Comparison of ENCODE assay signal across 13 mouse cellular contexts in genomic region chr2:163909604-163910003, GRCm38 (mm10). TPM values are rescaled to one million over a fixed set of nuclear protein-coding genes. Genes with fewer than 3 reads are reported as not detected.
DNase-seq lines count a peak whose midpoint lies in the region.
"Had no signal": no experiment of that assay in that cellular context is flagged by ENCODE, and none has a peak within 500 bp of the region (broad histone marks: within the 10 kb centered on the region; RNA-seq: fewer than 3 reads in every experiment).

No protein-coding gene starts in this region.

- peak; percentile 38 for DNase-seq in adrenal gland, postnatal 25 days
- no peak for DNase-seq in adrenal gland, postnatal 14 days
- DNase-seq in cerebellum, adult 9-10 months, result peak; percentile 20
- no peak for DNase-seq in cerebellum, adult 8-10 months
- no peak for DNase-seq in lung, postnatal 4 days
- DNase-seq: adrenal gland, postnatal 10 days; cerebellum, adult 11-12 months; cerebellum, adult 2 months; cerebellum, postnatal 10 days; forebrain, postnatal 0 days had no signal

RNA-seq across cellular contexts. Expression of gene Rims4, which starts 8.9 kb away (rescaled TPM):
- 182 and 190 TPM in 2 replicates for total RNA-seq in adrenal gland, postnatal 25 days (2021)
- total RNA-seq in adrenal gland, postnatal 14 days (2021), result 72.1 and 92.7 TPM in 2 replicates
- total RNA-seq: MEL had no signal

RNA-seq across cellular contexts. Expression of gene Kcnk15, which starts 56.2 kb away (rescaled TPM):
- total RNA-seq in adrenal gland, postnatal 25 days (2021), result not detected in 2 replicates
- not detected in 2 replicates for total RNA-seq in adrenal gland, postnatal 14 days (2021)
- total RNA-seq: adrenal gland, postnatal 10 days; ES-E14; gastrocnemius, adult 18-20 months; MEL had no signal

Comparison
In these comparisons a context has a peak if more than half of its experiments do, and no peak if none do; other contexts are left out.
1. DNase-seq: peak in adrenal gland, postnatal 25 days (single experiment) and cerebellum, adult 9-10 months (single experiment); none in adrenal gland, postnatal 14 days (single experiment), cerebellum, adult 8-10 months (single experiment) and lung, postnatal 4 days (0 of 2).